Mouse (Mus musculus) ES-Bruce4 (cell line): ENCODE data around the gene Dck.

ENCODE experiments used
- CTCF ChIP-seq: IDR thresholded peaks from one replicate; pipeline ENCODE4 v1.8.1; 2011; ENCODE audit warnings: low read depth, low read length
- EP300 ChIP-seq: IDR thresholded peaks from 2 replicates; pipeline ENCODE4 v1.6.1; 2011; ENCODE audit warnings: low read depth, low read length; ENCODE audit not compliant: insufficient read depth

- no peak for TF ChIP-seq EP300
- no peak for TF ChIP-seq CTCF
Observed at GRCm38 (mm10) chr5:88724030-88724429, 40.8 kb upstream of the Dck start.
